Mouse (Mus musculus) small intestine, adult 2 months (tissue): ENCODE data around the gene Qpctl.

Experiments
- CTCF ChIP-seq: fragments of 200-500 bp; IDR thresholded peaks from 2 replicates; pipeline ENCODE4 v1.5.1; 2012; ENCODE audit warnings: low read depth, mild to moderate bottlenecking, control low read depth, inconsistent platforms, low read length, moderate library complexity, mixed read lengths; ENCODE audit not compliant: insufficient replicate concordance, insufficient read length; ENCODE audit errors: extremely low read depth
- POLR2A ChIP-seq: fragments of 200-500 bp; IDR thresholded peaks from 2 replicates; pipeline ENCODE4 v1.6.1; 2012; ENCODE audit warnings: low read depth, mild to moderate bottlenecking, control low read depth, inconsistent platforms, low read length, moderate library complexity

DNA sequence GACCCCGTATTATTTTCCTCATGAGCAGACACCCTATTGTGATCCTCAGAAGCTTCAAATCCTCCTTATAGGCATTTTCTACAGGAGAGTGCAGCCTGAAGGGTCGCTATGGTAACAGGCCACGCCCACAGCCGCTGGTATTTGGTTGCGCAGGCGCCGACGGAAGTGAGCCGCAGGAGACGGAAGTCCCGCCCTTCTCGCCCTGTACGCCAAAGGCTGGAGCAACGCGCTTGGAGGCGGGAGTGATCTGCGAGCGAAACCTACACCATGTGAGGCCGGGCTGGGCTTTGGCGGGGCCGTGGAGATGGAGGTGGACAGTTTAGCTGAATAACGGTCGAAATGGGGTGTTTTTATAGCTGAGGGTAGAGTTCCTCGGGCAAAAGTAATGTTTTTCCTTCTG is 535 bp upstream of the Qpctl start, which contains the start of gene Snrpd2:
- TF ChIP-seq POLR2A (peak; percentile 48; the same call in 1 of the 2 replicates), CTCF (no peak)
